Mouse (Mus musculus): ENCODE results near the gene Atad3a. TPM values are rescaled to one million over a fixed set of nuclear protein-coding genes. Genes with fewer than 3 reads are reported as not detected.
"Not testable (repeated sequence)": the region's sequence is repeated elsewhere in the genome, so short reads cannot be mapped to it uniquely, and the experiment has no call there.

The Atad3a gene
- total and polyA plus RNA-seq, 2 experiments from 2014 or later: 68.6 to 79.2 TPM

DNA sequence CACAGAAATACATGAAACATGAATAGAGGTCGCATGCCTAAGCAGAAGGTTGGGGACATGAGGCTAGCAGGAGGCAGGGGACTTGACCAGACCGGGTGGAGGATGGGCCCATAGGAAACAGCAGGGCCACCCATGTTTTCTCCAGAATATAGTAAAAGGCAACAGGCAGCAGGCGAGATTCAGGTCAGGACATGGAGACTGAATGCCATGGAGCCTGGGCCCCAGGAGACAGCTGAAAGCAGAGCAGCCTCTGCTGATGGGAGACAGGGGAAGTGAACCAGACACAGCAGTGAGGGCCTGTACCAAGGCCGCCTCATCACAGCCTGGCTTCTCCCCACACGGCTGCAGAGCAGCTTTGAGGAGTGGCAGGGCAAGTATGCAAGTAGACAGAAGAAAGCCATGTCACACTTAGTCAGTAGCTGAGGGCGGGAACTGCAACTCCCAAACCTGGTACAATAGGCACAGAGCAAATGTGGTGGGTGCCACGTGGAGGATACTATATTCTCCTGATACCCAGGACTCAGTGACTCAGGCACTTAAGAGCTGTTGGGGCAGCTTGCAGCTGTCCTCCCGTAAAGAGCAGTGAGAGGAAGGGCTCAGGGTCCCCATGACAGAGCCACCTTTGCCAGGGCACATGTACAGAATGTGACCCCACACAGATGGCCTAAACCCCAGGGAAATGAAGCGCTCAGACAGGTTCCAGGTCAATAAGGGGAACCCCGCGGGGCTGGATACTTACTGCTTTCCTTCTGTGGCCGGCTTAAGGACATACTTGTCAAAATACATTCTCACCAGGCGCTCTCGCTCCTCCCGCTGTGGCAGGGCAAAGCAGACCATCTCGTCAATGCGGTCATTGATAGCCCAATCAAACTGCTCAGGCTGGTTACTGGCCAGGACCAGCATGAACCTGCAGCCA lies 14.1 kb downstream of the Atad3a start:
- ATAC-seq (no peak), DNase-seq (no peak)
- no peak overlapping the region for H3K27ac ChIP-seq (ENCODE audit: low read depth, low read length)
- no peak overlapping the region for H3K4me3 ChIP-seq (ENCODE audit: low read depth, low read length)
- no peaks in the 10 kb centered on the region for H3K27me3 ChIP-seq (ENCODE audit: insufficient read depth, low read length)
- no peak overlapping the region for H3K9ac ChIP-seq
- H3K4me1 ChIP-seq (ENCODE audit: insufficient read depth): no peaks in the 10 kb centered on the region
- no peaks in the 10 kb centered on the region for H3K9me3 ChIP-seq (ENCODE audit: low read length)
- no peak for TF ChIP-seq CTCF (IDR thresholded peaks at IDR 0.05; ENCODE audit: low read depth)
- WGBS: 84% methylated on average over 17 of the region's 17 CpGs
- no peak overlapping the region for H3K4me2 ChIP-seq (ENCODE audit: low read depth)
- H3K36me3 ChIP-seq (ENCODE audit: insufficient read depth): peaks cover 85% of the 10 kb centered on the region

DNA sequence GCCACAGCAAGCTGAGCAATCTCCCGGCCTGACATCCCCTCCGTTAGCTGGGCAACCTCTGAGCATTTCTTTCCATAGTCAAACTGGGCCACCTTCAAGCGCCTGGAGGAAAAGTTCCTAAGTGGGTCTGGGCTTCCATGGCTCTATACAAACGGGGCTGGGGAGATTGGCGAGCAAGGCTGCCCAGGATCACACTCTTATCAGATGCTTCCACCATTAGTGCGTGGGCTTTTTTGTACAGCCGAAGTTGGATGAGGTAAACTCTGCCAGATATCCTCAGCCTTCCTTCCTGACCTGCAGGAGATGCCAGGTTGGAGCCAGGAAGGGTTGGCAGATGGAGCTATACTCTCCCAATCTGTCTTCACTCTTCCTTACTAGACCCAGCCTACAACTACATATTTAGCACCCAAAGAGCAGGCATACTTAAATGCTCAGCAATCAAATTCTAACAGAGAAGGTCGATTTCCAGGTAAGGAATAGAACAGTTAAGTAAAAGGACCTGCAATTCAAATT lies 14.8 kb downstream of the Atad3a start:
- H3K27ac ChIP-seq (ENCODE audit: low read depth, low read length): no peak overlapping the region
- WGBS: 87% methylated on average over 8 of the region's 8 CpGs
- no peak for DNase-seq
- H3K9me3 ChIP-seq (ENCODE audit: low read length): no peaks in the 10 kb centered on the region
- H3K4me1 ChIP-seq (ENCODE audit: insufficient read depth): no peaks in the 10 kb centered on the region
- H3K4me2 ChIP-seq (ENCODE audit: low read depth): no peak overlapping the region
- H3K9ac ChIP-seq: no peak overlapping the region
- peaks cover 88% of the 10 kb centered on the region for H3K36me3 ChIP-seq (ENCODE audit: insufficient read depth)
- ATAC-seq: no peak
- no peak for TF ChIP-seq CTCF (IDR thresholded peaks at IDR 0.05; ENCODE audit: low read depth)
- no peak overlapping the region for H3K4me3 ChIP-seq (ENCODE audit: low read depth, low read length)
- no peaks in the 10 kb centered on the region for H3K27me3 ChIP-seq (ENCODE audit: insufficient read depth, low read length)

DNA sequence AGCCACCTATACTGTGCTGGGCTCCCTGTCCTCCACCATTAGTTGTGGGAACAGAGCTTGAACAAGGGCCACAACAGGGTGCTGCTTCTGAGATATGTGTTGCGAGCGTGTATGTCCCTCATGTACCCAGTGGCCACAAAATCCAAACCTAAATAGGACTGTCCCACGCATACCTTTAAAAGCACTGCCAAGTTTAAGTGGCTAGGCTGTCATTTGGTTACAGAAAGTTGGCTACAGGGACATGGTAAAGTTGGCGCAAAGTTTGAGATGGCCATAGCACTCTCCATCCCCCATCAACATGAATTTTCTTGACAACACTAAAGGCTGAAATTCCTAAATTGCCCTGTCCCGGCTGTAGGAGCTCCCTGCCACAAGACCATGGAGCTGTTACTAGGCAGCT lies 15.8 kb downstream of the Atad3a start:
- 92% methylated on average over 5 of the region's 5 CpGs for WGBS
- no peak for TF ChIP-seq CTCF (IDR thresholded peaks at IDR 0.05; ENCODE audit: low read depth)
- H3K27me3 ChIP-seq (ENCODE audit: insufficient read depth, low read length): no peaks in the 10 kb centered on the region

DNA sequence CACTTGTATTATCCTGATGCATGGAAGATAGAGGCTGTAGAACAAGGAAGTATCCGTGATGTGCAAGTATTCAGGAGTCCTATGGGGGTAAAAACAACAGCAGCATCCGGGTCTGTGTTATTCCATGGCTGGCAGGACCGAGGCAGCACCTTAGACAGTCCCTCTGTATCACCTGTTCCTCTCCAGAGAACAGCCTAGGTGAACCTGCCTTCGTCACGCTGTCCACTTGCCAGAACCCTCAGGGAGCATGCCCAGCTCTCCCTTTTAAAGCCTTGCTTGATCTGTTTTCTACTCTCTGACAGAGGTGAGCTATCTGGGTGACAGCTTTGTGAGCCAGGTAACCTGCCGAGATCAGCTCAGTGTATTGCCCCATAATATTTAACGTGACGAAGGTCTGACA lies 16.4 kb downstream of the Atad3a start:
- H3K27me3 ChIP-seq (ENCODE audit: insufficient read depth, low read length): no peaks in the 10 kb centered on the region
- no peak for ATAC-seq
- no peak for TF ChIP-seq CTCF (IDR thresholded peaks at IDR 0.05; ENCODE audit: low read depth)
- H3K4me1 ChIP-seq (ENCODE audit: insufficient read depth): no peaks in the 10 kb centered on the region
- H3K9ac ChIP-seq: no peak overlapping the region
- no peak overlapping the region for H3K27ac ChIP-seq (ENCODE audit: low read depth, low read length)
- H3K4me3 ChIP-seq (ENCODE audit: low read depth, low read length): no peak overlapping the region
- peaks cover 89% of the 10 kb centered on the region for H3K36me3 ChIP-seq (ENCODE audit: insufficient read depth)
- WGBS: 91% methylated on average over 8 of the region's 8 CpGs
- no peak for DNase-seq
- no peaks in the 10 kb centered on the region for H3K9me3 ChIP-seq (ENCODE audit: low read length)
- H3K4me2 ChIP-seq (ENCODE audit: low read depth): no peak overlapping the region

More for the DNA sequence above, 15.8 kb downstream of the Atad3a start:
- Histone ChIP-seq H3K4me1 (ENCODE audit: insufficient read depth) (no peaks in the 10 kb centered on the region), H3K27ac (ENCODE audit: low read depth, low read length) (no peak overlapping the region), H3K4me3 (ENCODE audit: low read depth, low read length) (no peak overlapping the region), H3K9me3 (ENCODE audit: low read length) (no peaks in the 10 kb centered on the region), H3K36me3 (ENCODE audit: insufficient read depth) (peaks cover 89% of the 10 kb centered on the region), H3K4me2 (ENCODE audit: low read depth) (no peak overlapping the region), H3K9ac (no peak overlapping the region)
- ATAC-seq: no peak
- DNase-seq: no peak

DNA sequence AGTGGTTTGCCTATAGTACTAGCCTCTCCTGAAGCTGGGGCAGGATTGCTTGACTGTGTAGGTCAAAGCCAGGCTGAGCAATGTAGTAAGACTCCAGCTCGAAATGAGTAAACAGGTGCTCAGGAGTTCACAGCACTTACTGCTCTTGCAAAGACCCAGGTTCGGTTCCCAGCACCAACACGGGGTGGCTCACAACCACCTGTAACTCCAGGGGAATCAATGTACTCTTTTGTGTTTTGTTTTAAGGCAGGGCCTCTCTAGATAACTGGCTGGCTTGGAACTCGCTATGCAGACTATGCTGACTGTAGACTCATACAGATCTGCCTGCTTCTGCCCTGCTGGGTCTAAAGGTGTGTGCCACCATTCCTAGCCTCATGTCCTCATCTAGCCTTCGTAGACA lies 18.2 kb downstream of the Atad3a start:
- Histone ChIP-seq H3K4me1 (ENCODE audit: insufficient read depth) (no peaks in the 10 kb centered on the region), H3K9me3 (ENCODE audit: low read length) (no peaks in the 10 kb centered on the region), H3K9ac (no peak overlapping the region), H3K4me2 (ENCODE audit: low read depth) (no peak overlapping the region), H3K36me3 (ENCODE audit: insufficient read depth) (peaks cover 84% of the 10 kb centered on the region), H3K4me3 (ENCODE audit: low read depth, low read length) (no peak overlapping the region), H3K27ac (ENCODE audit: low read depth, low read length) (no peak overlapping the region), H3K27me3 (ENCODE audit: insufficient read depth, low read length) (no peaks in the 10 kb centered on the region)
- no peak for ATAC-seq
- no peak for TF ChIP-seq CTCF (IDR thresholded peaks at IDR 0.05; ENCODE audit: low read depth)
- 96% methylated on average over 5 of the region's 5 CpGs for WGBS
- DNase-seq: no peak

DNA sequence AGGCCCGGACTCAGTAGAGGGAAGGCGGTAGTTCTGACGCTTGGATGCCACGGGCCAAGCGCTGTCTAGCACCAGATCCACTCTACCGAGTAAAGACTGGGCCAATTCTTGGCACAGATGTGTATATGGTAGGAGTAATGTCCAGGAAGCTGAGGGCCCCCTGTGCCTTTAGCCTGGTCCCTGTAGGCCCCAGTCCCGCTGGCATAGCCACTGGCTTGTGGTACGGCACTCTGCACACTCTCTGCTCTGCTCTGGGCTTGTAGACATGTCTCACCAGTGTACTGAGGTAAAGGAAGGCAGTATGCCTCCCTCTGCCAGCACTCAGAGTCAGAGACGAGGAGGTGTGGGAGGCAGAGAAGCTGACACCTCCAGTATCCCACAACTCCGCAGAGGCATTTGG lies 20.2 kb downstream of the Atad3a start:
- 87% methylated on average over 10 of the region's 10 CpGs for WGBS
- H3K27me3 ChIP-seq (ENCODE audit: insufficient read depth, low read length); H3K4me3 ChIP-seq (ENCODE audit: low read depth, low read length); ATAC-seq; H3K27ac ChIP-seq (ENCODE audit: low read depth, low read length); H3K4me2 ChIP-seq (ENCODE audit: low read depth); DNase-seq; H3K4me1 ChIP-seq (ENCODE audit: insufficient read depth); H3K9ac ChIP-seq; H3K9me3 ChIP-seq (ENCODE audit: low read length): not testable (repeated sequence)
- H3K36me3 ChIP-seq (ENCODE audit: insufficient read depth): peaks cover 81% of the 10 kb centered on the region

Data from forebrain, postnatal 0 days (tissue).